Mouse (Mus musculus): ENCODE measurements around the gene Tmem18. TPM values are rescaled to one million over a fixed set of nuclear protein-coding genes. Genes with fewer than 3 reads are reported as not detected.

Gene Tmem18
- total RNA-seq (2021), result 1 to 10 TPM; 5.5 to 7.0 TPM
- long read RNA-seq, experiment 1, partial matches to known transcripts, result 0 of 6 reads
- long read RNA-seq, experiment 1, other reads (novel, unspliced or antisense), result 3 of 6 reads
- long read RNA-seq, experiment 2, transcript Tmem18-201 (5 exons, 2,971 nt), result major isoform, 9 of 13 reads
- long read RNA-seq, experiment 2, partial matches to known transcripts, result 3 of 13 reads
- long read RNA-seq, experiment 2, other reads (novel, unspliced or antisense), result 0 of 13 reads

DNA sequence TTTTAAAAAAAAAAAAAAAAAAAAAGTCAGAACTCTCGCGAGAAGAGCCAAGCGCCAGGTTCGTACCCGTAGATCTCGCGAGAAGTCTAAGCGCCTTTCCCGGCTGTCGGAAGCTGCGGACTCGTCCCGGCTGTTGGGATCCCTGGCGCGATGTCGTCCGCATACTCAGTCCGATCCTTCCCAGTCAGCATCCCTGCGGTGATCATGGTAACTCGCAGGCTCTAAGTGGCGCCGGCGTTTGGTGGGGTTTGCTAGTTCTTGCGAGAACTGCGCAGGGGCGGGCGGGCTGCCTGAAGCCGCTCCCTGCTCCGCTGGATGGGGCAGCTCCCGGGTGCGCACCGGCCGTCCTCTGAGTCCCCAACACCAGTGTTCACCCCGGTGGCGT is at the start of gene Tmem18:
Gene Tmem18, plus strand, starts transcription at position 71 of the 385 bp plus-strand sequence.
- DNase-seq, result peak; percentile 76

DNA sequence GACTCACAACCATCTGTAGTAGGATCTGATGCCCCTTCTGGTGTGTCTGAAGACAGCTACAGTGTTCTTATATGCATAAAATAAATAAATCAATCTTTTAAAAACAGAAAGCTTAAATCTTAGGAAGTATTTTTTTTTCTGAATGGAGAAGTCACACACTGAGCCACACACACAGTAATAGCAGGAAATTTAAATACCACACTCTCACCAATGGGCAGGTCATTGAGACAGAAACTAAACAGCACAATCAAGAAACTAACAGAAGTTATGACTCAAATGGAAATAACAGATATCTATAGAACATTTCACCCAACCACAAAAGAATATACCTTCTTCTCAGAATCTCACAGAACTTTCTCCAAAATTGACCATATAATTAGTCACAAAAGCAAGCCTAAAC is 26.9 kb upstream of the Tmem18 start:
- DNase-seq, result no peak

DNA sequence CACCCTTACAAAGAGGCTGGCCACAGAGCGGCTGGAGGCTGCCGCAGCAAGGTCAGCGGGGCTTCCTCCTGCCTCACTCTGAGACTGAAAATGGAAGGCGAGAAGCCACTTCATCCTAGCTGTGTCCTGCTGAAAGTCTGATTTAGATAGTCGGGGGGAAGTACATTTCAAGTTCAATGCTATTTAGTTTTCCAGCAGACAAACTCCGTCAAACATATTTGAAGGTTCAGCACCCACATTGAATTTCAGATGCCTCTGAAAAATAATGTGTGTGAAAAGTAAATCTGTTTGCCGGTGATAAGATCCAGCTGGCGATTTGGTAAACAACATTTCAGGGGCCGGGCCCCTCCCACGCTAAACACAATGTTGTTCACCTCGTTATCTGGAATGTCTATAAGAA is 22.8 kb upstream of the Tmem18 start:
- no peak for DNase-seq

DNA sequence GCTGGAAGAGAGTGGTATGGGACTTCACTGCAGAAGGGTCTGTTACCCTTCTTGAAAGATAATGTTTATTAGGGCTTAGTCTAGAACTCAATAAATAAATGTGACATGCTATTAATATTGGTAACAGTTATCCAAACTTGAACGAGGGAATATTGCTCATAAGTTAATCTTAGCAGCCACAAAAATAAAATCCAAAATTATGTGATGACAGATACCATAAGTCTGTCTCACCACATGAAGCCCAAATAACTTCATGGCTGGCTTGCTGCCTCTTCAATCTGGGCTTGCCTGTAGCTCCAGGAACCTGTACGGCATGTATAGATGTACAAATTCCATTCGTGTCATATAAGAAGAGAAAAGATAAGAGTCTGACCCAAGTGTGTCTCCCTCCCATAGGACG is 12.2 kb upstream of the Tmem18 start:
- DNase-seq, result no peak

DNA sequence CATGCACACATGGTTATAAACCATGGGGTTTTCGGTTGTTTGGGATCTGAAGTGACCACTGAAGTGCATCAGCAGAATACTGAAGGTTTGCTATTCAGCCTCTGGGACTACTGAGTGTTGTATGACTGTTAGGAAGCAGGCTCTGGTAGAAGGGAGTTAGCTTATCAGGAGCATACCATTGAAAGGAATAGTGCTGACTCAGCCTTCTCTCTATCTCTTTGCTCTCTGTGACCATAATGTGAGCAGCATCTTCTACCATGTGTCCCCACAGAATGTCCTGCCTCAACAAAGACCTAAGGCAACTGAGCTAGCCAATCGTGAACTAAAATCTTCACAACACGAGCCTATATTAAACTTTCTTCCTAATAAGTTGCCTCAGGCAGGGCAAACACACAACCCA is 8.3 kb upstream of the Tmem18 start:
- no peak for DNase-seq

DNA sequence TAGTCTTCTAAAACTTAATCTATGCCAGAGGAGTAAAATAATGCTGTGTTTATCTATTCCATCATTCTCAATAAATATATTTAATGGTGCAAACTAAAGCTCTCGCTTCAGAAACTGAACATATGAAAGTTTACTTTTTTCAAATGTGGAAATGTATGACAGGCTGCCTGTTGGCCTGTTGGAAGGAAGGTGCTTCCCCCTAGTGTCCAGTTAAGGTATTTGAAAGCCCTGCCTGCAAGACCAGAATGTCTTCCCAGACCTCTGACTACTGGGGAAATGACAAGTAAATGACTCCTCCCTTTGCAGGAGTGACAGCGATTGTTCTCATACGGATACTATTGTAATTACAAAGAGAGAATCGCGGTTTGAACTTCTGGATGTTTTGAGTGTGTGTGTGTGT is 6.2 kb upstream of the Tmem18 start:
- peak; percentile 11 for DNase-seq

DNA sequence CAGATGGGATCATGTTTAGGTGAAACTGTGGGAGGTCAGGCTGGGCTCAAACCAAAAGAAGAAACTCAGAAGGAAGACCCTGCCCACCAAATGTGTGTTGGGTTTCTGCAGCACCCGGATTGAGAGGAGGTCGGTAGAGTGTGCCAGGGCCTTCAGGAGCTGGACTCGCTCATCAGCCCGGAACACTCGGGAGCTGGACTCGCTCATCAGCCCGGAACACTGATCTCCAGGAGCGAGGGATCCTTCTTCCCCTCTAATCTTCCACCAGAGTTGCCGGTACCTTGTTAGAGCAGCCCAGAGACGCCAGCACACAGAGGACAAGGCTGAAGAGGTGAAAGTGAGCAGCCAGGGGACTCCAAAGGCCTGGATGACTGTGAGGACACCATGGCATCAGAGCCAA is 2.9 kb upstream of the Tmem18 start:
- no peak for DNase-seq

DNA sequence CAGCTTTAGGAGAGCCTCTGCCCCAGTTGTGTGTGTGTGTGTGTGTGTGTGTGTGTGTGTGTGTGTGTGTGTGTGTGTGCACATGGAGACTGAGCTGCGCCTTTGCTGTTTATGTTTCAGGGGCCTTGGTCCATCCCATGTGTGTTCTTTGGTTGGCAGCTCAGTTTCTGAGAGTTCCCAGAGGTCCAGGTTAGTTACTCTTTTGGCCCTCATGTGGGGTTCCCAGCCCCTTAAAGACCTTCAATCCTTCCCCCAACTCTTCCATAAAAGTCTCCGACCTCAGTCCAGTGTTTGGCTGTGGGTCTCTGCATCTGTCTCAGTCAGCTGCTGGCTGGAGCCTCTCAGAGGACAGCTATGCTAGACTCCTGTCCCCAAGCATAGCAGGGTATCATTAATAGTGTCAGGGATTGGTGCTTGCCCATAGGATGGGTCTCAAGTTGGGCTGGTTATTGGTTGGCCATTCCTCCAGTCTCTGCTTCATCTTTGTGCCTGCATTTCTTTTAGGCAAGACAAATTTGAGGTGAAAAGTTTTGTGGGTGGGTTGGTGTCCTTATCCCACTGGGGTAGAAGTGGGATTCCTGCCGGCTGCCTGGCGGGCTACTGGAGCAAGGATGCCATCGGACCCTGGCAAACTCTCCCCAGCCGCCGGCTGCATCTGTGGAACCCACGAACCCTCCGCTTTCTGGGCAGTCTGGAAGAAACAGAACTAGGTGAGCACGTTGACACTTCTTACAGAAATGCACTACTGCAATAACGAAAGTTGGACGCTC is 455 bp upstream of the Tmem18 start:
- no peak for DNase-seq

DNA sequence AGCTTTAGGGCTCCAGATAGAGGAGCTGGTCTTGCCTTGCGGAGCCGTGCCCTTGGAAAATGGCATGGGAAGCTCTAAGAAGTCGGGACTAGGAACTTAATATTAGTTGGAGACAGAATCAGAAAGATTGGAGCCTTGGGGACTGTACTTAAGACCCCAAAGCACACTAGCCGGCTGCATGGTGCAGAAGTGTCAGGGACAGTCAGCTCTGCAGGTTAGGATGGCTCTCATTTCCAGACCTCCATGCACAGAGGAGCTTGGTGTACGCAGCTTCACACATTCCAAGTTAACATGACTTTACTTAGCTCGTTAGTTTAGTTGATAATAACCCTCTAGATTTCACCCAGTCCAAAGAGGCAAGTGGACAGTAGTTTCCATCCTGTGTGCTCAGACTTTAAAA is 637 bp downstream of the Tmem18 start:
- DNase-seq, result no peak

DNA sequence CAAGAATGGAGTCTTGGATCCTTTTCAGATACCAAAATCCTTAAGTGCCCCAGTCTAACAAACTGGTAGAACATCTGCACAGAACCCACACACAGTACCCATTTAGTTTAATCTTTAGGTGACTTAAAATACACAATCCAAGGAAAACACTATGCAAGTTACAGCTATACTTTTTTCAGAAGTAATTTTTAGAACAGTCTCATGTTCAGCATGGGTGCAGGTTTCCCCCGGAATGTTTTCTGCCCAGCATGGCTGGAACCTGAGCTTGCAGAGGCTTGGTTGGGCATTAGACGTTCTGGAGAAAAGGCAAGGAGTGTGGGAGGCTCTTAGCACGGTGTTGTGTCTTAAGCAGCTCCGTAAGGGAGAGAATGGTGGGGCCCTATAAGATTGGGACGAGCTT is 7.6 kb downstream of the Tmem18 start:
- no peak for DNase-seq

DNA sequence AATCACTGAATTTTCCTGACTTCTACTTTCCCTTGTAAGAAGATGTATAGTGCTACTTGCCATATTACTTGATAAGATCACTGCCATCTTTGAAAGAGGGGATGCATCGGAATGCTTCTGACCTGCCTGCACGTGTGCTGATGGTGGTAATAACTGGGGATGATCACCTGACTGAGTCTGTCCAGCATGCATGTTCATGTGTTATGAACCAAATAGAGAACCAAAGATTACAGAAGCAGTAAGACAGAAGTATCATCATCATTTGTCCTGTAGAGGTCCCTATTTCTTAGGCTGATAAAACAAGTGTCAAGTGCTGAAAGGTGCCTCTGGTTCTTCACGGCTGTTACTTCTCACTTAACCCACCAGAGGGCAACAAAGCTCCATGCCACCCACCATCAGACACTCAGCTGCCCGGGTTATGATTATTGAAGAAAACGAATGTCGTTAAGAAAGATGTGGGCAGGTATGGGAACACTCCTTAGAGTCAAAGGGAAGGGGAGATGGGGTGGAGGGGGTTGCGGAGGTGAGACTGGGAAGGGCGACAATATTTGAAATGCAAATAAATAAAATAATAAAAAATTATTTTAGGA is 12.7 kb downstream of the Tmem18 start:
- peak; percentile 29 for DNase-seq

DNA sequence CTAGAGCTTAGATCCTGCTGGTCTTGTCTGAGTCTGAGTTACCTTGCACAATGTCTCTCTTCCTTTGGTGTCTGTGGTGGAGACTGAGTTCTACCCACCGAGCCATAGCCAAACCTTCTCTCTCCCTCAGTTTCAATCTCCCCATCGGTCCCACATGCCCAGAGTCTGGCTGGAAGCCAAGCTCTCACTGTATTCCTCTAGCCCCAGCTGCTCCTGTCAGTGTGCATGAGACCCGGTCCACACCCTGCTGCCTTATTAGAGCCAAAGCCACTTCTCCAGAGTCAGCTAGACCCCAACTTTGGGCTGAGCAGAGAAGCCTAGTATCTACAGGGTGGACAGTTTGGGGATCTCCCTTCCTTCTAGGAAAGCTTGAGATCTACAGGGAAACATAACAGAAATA is 14.7 kb downstream of the Tmem18 start:
- no peak for DNase-seq

DNA sequence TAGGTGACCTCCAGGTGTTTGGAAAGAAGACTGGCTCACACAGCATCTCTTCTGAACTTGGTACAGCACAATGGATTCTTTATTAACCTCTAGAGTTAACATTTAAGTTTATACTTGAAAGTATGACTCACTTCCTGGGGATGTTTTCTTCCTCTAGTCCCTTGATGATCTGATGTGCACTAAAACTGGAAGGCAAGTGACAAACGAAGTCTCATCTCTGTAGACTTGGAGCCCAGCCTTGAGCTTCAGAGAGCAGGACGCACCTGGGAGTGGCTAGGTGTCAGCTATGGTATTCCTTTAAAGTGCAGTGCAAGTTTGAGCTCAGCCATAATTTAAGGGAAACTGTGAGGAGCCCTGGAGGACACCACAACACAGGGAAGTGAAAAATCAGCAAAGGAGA is 15.2 kb downstream of the Tmem18 start:
- no peak for DNase-seq

DNA sequence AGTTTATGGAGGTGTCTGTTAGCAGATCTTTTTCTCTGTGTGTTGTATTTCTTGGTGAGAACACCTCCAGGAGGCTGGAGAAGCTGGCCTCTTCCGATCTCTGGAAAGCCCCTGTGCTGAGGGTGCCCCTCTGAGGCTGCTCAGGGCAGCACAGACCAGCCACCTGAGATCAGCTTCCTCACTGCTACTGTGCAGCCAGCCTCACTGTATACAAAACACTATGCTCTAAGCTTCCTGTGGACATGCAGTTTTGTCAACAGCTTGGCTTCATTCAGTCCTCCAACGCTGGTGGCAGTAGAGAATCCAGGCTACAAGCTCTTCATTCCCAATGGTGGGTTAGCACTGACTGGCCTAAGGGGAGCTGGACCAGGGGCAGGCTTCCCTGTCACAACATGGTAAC is 15.8 kb downstream of the Tmem18 start:
- no peak for DNase-seq

DNA sequence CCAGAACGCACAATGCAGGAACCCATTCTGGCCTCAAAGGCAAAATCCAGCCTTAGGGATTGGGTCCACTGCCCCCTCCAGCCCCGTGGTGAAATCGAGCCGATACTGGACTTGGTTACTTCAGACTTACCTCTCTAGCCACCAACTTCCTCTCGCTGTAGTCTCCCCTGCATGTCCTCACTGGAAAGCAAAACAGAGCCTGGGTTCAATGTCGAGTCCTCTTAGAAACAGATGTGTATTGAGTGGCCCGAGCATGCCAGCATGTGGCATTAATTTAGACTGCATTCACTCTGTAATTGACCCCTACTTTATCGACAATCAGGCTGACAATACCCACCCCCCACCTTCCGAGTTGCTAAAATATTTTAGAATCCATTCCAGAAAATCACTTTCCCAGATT is 19.8 kb downstream of the Tmem18 start:
- no peak for DNase-seq

DNA sequence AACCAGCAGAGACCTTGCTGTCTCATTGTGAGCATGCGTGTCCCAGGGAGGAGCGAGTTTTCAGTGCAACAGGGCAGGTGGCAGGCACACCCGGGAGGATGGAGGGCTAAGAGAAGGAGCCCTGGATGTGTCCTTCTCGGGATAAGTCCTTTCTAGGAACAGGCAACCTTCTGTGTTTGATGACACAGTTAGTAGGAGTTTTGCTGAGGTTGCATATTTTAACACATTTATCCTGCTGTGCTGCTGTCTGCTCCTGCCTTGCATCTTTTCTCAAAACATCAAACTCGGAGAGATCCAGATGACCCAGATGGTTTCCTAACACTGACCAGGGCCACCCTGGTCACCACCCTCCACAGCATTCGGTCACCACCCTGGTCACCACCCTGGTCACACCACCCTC is 20.6 kb downstream of the Tmem18 start:
- no peak for DNase-seq

DNA sequence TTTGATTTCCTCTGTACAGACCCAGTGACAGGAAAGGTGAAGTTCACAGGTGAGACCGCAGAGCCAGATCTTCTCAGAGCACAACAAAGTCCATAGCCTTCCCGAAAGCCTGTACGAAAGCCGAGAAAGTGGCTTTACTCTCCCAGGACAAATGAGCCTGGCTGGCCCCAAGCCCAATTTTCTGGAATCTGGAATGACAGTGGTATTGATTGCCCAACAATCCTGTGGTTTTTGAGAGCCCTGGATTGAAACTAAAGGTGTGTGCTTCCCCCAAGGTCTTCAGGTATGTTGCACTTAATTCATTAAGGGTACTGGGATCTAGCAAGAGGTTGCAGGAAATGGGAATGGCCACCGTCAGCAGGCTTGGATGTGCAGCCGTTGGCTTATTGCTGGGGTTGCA is 21.7 kb downstream of the Tmem18 start:
- no peak for DNase-seq

DNA sequence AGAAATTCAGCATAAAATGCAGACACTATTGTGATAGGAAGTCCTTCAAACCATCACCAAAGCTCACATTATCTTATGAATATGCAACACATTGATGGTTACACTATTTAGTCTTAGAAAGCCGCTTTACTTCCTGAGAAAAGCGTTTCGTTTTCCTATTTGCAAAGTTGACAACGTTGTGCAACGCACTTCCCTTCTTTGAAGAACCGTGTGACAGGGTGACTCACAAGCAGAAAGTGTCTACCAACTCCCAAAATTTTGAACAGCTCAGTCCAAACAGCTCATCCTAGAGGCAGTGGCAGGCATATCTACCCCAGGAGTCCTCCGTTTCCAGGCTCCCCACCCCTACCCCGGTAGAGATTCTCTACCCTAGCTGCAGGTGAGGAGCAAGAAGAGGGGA is 22.5 kb downstream of the Tmem18 start:
- DNase-seq, result no peak

DNA sequence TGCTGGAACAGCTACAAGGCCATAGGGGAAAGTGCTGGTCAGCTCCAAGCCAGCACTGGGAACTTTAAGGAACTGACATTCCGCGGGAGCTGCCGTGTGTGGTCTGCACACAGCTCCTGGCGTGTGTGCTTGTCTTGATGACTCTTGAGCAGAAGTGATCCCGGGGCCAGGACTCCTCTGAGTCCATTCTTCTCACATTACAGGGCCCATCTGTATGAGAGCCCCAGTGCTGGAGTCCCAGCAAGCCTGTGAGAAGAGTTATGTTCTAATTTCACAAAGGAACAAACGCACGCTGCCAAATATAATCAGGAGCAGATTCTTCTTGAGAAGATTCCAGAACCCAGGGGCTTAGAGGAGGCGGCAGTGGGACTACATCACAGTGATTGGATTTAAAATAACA is 34.2 kb downstream of the Tmem18 start:
- peak; percentile 12 for DNase-seq

DNA sequence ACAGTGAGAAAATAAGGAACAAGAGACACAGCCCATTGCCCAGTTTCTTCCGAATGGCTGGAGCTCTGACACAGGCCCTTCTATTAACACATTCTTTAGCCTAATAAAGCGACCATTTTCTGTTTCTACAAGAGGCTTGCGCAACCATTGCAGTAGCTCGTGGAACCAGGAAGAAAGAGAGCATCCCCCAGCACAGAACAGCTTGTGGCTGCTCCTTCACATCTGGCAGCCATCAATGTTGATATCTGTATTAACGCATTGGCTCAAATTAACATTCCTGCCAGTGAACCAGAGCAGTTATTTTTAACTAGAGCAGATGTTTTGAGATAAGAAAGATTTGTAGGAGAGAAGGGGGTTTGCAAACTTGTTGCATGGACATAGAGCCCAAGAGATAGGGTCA is 44.2 kb downstream of the Tmem18 start:
- no peak for DNase-seq

DNA sequence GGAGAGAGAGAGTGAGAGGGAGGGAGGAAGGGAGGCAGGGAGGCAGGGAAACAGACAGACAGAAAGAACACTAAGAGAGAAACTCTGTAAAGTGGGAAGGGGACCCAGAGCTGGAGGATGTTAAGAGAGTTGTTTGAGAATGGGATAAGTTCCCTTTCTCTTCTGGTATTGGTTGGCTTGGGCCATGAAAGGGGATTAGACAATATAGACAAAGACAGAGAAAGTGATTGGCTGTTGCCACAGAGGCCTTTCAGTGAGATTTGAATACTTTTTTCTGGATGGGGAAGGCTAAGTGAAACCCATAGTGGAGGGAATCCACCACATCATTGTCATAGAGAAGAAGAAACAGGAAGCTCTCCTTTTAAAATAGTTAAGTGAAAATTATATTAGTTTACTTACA is 50.3 kb downstream of the Tmem18 start:
- no peak for DNase-seq
